Mouse (Mus musculus) c-Kit-positive CD71-positive TER-119-negative erythroid progenitor cells, embryonic 14.5 days (primary cell): ENCODE measurements around the gene Tradd.
"Not testable (repeated sequence)": the region's sequence is repeated elsewhere in the genome, so short reads cannot be mapped to it uniquely, and the experiment has no call there.

Source experiments
- DNase-seq: peaks from one replicate; pipeline ENCODE4 v3.0.0-alpha.2; 2013; ENCODE audit warnings: low read depth

Gene Tradd

DNA sequence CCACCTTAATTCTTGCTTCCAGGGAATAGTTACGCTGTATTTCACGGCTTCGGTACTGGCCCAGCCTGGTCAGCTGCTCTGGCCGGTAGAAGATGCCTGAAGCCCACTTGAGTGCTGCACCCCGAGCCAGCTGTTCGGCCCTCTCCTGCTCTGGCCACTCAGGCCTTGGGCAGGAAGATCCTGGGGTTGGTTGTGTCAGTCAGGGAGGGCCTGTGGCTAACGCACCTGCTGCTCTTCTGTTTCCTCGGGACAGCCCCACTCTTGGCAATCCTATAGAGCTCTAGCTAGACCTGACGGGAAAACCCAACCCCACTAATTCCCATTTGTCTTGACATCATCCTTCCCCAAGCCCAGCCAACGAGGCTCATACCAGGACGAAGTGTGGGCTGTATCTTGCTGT is 30.8 kb upstream of the Tradd start:
- DNase-seq = no peak

DNA sequence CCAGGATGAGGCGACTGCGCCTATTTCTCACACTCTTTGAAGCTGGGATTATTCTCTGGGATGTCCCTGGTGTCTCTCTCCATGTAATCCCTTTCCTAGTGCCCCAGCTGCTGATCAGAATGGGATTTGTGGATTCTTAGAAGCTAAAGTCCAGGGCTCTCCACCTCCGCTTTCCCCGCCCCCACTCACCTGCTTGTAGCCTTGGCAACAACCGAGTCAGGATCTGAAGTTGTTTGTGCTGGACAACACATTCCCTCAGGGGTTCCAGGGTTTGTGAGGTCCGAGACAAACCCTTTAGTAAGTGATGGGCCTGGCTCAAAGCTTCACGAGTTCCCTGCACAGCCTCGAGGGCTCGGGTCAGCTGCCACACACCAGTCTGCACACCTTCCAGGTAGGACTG is 30.4 kb upstream of the Tradd start:
- no peak for DNase-seq

DNA sequence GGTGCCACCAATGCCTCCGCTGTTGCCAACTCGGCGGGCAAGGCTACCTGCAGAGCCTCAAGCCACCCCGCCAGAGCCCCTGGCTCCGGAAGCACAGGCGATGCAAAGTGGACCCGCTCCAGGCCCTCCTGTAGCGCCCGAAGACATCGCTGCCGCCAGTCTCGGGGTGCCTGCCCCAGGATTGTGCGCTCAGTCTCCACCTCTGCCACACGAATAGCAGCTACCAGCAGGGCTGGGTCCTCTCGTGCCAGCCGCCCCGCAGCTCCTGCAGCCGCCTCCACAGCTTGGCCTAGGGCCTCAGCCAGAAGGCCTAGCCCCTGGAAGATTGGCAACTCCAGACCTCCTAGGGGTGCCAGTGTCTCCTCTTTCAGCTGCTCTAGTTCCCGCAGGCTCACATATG is 29.0 kb upstream of the Tradd start:
- DNase-seq = no peak

DNA sequence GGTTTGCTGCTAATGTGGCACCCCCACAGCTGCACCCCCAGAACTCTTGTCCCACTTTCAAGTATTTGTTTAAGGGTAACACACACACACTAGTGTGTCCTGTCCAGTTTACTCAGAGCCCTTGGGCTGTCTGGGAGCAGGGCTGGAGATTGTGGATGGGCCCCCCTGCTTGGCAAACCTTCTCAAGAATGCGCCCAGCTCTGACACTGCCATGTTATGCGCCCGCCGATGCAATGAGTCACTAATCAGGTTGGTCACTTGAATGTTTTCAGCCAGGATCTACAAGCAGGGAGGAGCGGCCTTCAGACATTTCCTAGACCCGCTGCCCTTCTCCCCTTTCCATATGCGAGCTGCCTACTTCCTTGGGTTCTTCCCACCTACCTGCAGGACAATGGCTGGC is 28.1 kb upstream of the Tradd start:
- DNase-seq = no peak

DNA sequence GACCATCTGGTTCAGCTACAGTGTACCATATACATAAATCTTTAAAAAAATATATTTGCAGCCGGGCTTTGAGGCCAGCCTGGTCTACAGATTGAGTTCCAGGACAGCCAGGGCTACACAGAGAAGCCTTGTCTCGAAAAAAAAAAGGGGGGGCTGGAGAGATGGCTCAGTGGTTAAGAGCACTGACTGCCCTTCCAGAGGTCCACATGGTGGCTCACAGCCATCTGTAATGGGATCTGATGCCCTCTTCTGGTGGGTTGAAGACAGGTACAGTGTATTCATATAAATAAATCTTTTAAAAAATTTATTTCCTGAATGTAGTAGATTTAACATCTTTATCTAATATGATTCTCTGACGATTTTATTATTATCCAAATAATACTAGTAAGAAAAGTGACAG is 27.4 kb upstream of the Tradd start:
- DNase-seq = not testable (repeated sequence)

DNA sequence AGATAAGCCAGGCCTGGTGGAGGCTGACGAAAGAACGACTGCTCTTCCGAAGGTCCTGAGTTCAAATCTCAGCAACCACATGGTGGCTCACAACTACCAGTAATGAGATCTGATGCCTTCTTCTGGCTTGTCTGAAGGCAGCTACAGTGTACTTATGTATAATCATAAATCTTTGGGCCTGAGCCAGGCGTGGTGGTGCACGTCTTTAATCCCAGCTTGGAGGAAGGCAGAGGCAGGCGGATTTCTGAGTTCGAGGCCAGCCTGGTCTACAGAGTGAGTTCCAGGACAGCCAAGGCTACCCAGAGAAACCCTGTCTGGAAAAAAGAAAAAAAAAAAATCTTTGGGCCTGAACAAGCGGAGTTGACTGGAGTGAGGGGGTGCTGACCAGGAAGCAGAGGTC is 27.0 kb upstream of the Tradd start:
- not testable (repeated sequence) for DNase-seq

DNA sequence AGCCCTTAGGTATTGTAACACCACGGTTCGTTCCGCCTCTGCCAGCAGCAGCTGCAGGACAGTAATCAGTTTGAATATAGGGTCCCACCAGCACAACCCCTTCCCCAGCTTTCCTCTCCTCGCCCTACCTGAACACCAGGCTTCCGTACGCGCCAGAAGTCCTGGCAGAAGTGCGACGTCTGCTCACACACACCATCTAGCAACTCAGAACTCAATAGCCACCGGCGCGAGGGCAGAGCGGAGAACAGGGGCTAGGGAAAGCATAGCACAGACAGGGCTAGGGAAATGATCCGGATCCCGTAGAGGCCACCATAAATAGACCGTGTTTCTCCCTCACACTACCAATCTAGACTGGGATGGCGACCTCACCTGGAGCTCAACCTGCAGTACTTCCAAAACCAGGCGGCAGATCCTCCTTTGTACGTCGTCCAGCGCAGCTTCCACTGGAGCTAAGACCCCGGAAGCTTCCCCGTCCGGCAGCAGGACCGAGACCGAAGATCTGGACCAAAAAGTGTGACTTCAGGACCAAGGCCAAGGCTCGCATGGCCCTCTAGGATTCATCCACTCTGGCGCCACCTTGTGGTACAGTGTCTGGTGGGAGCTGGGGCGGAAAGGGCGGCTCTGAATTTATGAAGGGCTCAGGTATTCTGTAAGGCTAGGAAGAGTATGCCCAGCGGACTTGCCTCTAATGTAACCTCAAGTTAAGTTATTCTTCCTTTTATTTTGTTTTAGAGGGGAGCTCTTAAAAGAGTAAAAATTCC is 26.3 kb upstream of the Tradd start:
- peak; percentile 95 for DNase-seq

DNA sequence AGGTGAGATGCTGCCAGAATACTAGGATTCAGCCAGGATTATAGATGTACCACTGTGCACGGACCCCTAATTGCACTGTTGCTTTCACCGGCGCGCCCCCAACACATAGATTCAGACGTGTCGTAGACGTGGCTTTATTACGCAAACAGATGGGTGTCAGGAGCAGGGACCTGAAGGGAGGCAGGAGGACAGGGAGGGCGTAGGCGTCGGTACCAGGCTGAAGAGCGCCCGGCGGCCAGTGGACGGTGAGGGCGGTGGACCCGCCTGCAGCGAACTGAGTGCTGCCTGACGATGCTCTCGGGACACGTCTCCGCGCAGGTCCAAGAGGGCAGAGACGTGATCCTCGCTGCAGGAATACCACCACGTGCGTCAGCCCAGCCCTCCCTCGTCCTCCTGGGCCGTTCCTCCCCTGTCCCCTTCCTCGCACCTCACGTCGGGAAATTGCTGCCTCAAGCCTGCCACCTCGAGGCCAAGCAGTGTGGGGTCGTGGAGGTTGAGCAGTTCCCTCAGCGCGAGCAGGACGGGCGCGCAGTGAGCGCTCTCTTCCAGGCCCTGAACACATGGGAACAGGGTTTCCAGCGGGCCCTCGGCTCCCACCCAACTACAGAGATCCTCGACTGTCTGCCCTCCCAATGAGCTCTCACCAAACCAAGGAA is 25.5 kb upstream of the Tradd start, which contains the start of gene 4931428F04Rik:
Gene 4931428F04Rik, minus strand, starts transcription at position 60 of the 656 bp plus-strand sequence.
- no peak for DNase-seq

DNA sequence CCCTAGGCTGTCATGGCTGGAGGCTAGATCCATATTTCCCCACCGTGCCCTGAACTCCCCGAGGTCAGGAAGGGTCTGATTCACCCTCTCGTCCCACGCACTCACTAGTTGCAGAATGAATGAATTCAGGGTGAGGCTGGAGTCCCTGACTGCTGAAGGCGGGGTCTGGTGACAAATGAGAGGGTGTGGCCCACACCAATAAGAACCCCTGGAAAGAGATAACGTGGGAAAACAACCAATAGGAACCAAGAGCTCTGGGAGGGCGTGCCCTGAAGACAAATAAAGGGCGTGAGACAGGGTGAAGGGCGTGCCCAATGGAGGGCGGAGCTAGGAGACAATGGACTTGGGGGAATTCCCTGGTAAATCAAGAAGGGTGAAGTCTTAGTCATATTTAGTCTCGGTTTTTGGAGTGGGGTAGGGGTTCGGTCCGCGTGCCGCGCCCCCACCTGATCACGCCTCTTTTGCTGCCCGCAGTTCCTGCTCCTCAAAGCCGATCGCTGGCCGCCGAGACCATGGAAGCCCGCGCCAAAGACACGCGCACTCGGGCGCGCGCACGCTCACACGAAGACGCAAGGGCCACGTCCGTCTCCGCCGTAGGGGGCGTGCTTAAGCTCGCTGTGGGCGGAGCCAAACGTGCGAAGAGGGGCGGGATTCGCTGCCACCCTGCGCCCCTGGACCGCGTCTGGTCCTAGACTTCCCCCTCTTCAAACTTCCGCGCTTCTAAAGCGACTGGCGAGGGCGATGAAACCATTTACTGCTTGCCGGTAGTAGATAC is 24.7 kb upstream of the Tradd start:
- peak; percentile 97 for DNase-seq

DNA sequence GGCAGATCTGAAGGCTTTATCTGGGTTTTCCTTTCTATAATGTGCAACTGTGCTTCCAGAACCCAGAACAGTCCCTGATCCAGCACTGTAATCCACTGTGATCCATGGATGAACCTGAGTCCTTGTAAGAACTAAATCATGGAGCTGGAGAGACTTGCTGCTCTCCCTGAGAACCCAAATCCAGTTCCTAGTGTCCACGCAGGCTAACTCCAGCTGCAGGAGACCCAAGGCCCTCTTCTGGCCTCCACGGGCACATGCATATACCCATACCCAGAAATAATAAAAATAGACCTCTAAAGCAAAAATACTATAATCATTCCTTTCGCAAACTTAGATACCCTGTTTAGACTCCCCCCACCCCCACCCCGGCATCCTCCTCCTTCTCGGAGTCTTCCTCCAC is 23.8 kb upstream of the Tradd start:
- no peak for DNase-seq

DNA sequence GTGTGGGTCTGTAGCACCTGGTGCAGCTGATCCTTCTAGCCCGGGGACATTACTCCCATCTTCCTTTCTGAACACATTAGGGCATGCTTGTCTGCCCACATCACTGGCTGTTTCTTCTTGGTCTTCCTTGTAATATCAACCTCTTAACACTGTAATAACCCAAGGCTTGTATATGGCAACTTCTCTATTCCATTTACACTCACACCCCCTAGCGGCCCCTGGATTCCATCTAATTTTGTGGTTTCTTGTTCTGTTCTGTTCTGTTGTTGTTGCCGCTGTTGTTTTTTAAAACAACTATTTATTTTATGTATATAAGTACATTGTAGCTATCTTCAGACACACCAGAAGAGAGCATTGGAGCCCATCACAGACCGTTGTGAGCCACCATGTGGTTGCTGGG is 22.5 kb upstream of the Tradd start:
- no peak for DNase-seq

DNA sequence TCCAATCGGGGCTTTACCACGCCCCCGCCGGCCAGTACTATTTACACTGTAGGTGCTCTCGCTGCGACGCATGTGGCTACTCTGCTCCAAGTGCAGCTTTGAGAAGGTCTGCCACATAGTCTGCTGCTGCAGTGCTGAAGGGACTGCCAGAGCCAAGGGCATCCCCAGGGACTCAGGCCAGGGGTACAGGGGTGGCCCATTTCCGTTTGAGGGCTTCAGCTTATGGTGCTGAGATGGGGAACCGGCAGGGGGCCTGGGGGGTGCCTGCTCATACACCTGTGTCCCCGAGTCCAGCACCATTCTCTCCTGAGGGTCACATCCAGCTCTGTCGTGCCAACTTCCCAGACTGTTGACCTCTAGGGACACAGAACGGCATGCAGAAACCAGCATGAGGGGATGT is 21.1 kb upstream of the Tradd start:
- DNase-seq = no peak

DNA sequence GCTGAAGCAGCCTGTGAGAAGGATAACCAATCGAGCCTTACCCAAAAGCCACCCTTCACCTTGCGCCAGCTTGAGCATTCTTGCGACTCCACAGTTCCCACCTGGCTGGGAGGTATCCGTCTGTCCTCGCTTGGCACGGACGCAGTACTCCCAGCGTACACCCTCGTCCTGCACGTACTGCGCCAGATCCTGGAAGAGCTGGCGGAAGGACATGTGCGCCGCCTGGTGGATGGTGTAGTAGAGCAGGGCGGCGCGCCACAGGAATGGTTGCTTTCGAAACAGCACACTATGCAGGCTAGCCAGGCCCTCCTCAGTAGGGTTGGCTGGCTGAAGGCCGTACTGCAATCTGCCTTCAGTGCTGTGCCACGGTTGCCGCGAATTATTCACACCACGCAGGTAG is 18.7 kb upstream of the Tradd start:
- DNase-seq = peak; percentile 58

DNA sequence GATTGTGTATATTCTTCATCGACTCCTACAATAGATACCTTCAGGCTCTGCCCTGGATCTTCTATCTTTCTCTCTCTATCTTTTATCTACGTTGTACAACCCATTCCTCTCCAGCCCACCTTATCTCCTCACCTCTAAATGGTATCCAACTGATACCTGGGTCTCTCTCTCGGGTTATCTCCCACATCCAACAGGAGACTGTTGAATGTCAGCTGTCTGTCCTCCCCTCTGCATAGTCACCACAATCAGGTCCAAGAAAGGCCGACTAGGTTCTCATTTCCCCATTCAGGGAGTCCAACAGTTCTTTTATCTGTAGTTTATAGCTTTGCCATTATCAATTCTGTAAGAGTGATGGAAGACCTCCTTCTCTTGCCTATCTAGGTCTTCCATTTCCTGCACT is 17.8 kb upstream of the Tradd start:
- no peak for DNase-seq

DNA sequence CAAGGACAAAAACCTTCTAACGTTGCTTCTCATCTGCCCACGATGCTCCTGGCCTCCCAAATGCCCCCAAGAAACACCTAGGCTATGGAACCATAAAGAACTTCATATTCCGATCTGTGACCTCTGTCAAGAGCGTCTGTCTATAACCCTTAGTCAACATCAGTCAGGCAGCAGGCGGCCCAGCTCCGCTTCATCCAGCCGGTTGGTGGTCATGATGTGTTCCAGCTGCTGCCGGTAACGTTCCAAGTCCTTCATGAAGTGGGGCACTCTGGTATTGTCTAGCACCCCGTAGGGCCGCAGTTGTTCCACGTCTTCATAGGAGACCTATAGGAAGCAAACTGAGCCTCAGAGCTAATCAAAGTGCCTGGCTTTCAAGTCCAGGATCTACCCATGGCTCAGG is 17.4 kb upstream of the Tradd start:
- DNase-seq = no peak

DNA sequence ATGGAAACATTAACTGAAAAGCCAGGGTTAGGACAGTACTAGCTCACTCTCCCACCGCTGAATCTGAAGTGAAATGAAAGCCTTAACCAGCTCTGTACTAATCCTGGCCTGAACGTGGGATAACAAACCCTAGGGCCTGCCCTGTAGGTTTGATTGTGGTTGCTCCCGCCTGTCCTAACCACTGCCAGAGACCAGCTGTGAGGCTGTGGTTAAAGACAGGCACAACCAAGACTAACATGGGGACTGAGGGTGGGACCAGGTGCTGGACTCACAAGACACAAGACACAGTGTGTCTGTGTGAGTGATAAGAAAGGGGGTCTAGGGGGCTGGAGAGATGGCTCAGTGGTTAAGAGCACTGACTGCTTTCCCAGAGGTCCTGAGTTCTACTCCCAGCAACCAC is 16.2 kb upstream of the Tradd start:
- no peak for DNase-seq

DNA sequence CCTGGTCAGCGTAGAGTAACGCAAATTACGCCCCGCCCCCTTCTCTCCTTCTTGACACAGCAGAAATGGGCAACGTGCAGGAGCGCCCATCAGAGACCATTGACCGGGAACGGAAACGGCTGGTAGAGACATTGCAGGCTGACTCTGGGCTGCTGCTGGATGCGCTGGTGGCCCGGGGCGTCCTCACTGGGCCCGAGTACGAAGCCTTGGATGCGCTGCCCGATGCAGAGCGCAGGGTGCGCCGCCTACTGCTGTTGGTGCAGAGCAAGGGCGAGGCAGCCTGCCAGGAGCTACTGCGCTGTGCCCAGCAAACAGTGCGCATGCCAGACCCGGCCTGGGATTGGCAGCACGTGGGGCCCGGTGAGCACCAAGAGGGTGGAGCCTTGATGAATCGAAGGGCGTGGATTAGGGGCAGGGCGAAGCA is 14.5 kb upstream of the Tradd start:
- DNase-seq = no peak

DNA sequence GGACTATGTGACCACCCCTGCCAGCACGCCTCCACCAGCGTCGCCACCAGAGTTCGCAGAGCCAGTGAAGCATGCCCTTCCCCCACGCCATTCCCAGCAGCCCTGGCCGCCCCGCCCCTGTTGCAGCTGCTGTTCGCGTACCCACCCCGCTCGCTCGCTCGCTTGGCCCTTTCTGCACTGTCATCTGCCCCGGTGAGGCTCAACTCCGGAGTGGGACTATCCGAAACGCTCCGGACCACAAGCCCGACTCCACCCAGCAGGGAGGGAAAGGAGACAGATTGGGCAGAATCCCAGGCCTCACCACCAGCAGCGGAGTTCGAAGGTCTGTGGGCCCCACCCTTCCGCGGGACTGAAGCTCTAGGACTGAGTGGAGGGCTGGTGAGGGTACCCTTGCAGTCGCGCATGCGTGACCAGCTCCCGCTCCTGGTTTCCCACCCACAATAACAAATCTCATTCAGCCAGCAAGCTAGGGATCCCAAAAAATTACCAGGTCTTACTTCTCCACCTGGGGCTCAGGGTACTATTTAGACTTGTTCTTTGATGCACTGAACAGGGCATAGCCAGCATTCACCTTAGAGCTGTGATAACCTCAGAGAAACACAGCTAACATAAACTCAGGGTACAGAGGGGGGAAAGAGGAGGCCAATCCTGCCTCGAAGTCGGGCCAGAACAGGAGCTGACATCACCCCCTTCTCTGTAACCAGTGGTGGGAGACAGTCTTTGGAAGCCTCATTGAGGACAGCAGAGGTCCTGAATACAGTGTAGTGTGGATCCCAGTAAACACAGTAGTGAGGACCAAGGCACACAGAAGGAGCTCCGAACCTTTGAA is 12.1 kb upstream of the Tradd start:
- no peak for DNase-seq

DNA sequence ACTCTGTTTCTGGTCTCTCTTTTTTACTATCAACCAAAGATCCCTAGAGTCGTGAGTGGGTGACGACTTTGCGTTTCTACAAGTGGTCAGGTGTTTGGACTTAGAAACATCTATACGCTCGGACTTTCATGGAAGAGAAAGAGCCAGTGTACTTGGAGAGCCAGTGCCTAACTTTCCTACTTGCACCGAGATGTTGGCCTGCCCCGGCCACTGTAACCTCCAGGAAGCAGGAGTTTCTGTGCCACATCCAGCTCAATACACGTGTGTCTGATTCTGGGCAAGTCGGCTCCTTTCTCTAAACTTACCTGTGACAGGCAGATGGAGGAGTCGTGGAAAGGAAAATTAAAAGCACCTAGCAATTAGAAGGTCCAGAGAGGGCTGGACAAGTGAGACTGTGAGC is 11.4 kb upstream of the Tradd start, which contains the start of gene Nol3:
Gene Nol3, plus strand, starts transcription at position 301 of the 400 bp plus-strand sequence.
- no peak for DNase-seq

DNA sequence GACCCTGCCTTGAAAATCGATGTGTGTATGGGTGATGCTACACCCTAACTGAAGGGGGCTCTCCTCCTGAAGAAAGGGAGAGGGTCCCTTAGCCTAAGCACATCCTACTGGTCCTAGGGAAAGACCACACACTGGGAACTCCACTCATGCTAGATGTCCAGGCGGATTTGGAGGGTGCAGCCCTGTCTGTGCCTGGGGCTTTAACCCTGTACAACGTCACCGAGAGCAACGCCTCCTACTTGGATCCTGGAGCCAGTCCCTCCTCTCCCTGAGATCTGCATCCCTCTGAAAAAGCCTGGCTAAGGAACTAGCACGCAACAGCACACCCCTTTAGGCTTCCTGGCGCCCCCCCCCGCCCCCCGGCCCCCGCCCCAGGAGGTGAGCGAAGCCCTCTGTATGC is 11.0 kb upstream of the Tradd start:
- no peak for DNase-seq

DNA sequence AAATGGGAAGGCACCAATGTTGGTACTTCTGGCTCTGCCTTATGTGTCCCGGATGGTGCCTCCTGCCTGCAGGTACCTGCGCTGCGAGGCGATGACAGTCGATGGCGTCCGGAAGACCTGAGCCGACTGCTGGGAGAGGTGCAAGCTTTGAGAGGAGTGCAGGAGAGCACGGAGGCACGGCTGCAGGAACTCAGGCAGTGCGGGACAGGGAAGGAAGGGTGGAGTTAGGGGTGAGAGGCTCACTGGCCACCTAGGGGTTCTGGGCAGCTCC is 6.4 kb upstream of the Tradd start:
- no peak for DNase-seq
